Mouse (Mus musculus) ES-Bruce4 (cell line): ENCODE measurements at regions not wholly inside any gene's neighbourhood (a gene's known extent, or its start where the extent isn't known, plus 50 kb on each side); places are given as distances from the start of the nearest gene placed in this dataset.

Experiments used
- H3K27ac ChIP-seq: 2 replicates; pipeline ENCODE4 v1.5.1; 2012; ENCODE audit warnings: low read length, inconsistent platforms; ENCODE audit not compliant: insufficient read depth
- H3K27me3 ChIP-seq: 2 replicates; pipeline ENCODE4 v1.6.1; 2012; ENCODE audit warnings: mild to moderate bottlenecking, low read length, inconsistent platforms; ENCODE audit not compliant: control insufficient read depth, poor library complexity, insufficient read depth, severe bottlenecking
- H3K36me3 ChIP-seq: 2 replicates; pipeline ENCODE4 v1.6.1; 2012; ENCODE audit warnings: inconsistent platforms, mild to moderate bottlenecking, low read length, moderate library complexity; ENCODE audit not compliant: control insufficient read depth, poor library complexity, insufficient read depth, severe bottlenecking
- H3K4me1 ChIP-seq: one replicate; pipeline ENCODE4 v1.8.1; 2011; ENCODE audit warnings: low read length; ENCODE audit not compliant: control insufficient read depth, insufficient read depth
- H3K4me3 ChIP-seq: 2 replicates; pipeline ENCODE4 v1.5.1; 2011; ENCODE audit warnings: low read depth, mild to moderate bottlenecking, low read length
- H3K9ac ChIP-seq: 2 replicates; pipeline ENCODE4 v1.6.1; 2012; ENCODE audit warnings: low read depth, mild to moderate bottlenecking, inconsistent platforms; ENCODE audit not compliant: poor library complexity, severe bottlenecking
- H3K9me3 ChIP-seq: replicated peaks from 2 replicates; pipeline ENCODE4 v1.6.1; 2012; ENCODE audit warnings: mild to moderate bottlenecking, low read length, inconsistent platforms; ENCODE audit not compliant: control insufficient read depth, poor library complexity, insufficient read depth, severe bottlenecking
- CTCF ChIP-seq: IDR thresholded peaks from one replicate; pipeline ENCODE4 v1.8.1; 2011; ENCODE audit warnings: low read depth, low read length
- EP300 ChIP-seq: IDR thresholded peaks from 2 replicates; pipeline ENCODE4 v1.6.1; 2011; ENCODE audit warnings: low read depth, low read length; ENCODE audit not compliant: insufficient read depth
- POLR2A ChIP-seq: IDR thresholded peaks from one replicate; pipeline ENCODE4 v1.8.1; 2011; ENCODE audit warnings: low read length; ENCODE audit not compliant: insufficient read depth

DNA sequence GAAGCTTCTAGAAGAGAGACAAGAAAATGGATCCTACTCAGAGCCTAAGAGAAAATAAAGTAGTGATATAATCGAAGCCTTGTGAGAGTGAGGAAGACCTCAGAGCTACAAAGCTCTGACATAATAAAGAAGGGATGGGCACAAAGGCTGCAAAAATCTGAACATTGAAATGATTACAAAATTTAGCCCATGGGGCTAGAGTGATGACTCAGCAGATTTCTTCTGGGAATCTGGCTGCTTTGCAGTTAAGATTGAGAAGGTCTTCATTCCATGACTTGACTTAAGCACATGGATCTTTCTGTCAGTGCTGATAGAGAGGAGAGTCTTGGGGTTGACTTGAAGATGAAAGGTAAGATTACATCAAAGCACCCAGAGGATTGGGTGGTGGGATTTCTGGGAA, 633.3 kb upstream of the Gm19410 start:
- H3K4me3 ChIP-seq = no peak overlapping the region
- H3K36me3 ChIP-seq = no peaks in the 10 kb centered on the region
- no peak overlapping the region for H3K27ac ChIP-seq
- peaks cover 3% of the 10 kb centered on the region for H3K4me1 ChIP-seq
- H3K9ac ChIP-seq = no peak overlapping the region
- no peak for TF ChIP-seq EP300
- no peak for TF ChIP-seq CTCF
- no peak for TF ChIP-seq POLR2A
- H3K27me3 ChIP-seq = no peaks in the 10 kb centered on the region; the same call in 1 of the 2 replicates
- H3K9me3 ChIP-seq = no peaks in the 10 kb centered on the region

DNA sequence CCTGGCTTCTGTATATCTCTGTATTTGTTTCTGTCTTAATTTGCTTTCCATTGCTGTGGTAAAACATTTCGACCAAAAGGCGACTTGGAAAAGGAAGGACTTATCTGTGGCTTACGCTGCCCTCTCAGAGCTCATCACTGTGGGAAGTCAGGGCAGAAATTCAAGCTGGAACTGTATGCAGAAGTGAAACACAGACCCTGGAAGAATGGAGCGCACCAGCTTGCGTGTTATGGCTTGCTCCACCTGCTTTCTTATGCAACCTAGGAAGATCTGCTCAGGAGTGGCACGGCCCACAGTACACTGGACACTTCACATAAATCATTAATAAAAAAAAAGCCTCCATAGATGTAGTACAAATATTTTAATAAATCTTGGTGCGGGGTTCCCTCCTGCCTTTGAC, 630.0 kb upstream of the Gm19410 start:
- Histone ChIP-seq H3K9me3 (no peaks in the 10 kb centered on the region), H3K9ac (no peak overlapping the region), H3K4me3 (no peak overlapping the region), H3K4me1 (peaks cover 5% of the 10 kb centered on the region), H3K36me3 (no peaks in the 10 kb centered on the region), H3K27ac (no peak overlapping the region), H3K27me3 (no peaks in the 10 kb centered on the region; the same call in 1 of the 2 replicates)
- TF ChIP-seq CTCF = no peak
- no peak for TF ChIP-seq EP300
- no peak for TF ChIP-seq POLR2A

DNA sequence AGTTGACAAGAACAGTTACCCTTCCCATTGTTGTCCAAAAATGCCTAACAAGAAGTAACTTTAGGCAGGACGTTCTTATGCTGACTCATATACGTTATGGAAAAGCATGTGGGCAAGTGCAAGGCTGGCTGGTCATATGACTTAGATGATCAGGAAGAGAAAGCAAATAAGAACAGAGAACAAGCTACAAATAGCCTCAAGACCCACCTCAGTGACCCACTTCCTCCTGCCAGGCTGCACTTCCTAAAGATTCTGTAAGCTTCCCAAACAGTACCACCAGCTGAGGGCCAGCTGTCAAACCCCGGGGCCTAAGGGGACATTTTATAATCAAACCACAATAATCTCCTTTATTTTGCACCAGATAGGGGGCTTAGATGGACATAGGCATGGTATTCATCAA, 628.9 kb upstream of the Gm19410 start:
- Histone ChIP-seq H3K9ac (no peak overlapping the region), H3K27me3 (no peaks in the 10 kb centered on the region; the same call in 1 of the 2 replicates), H3K4me1 (peaks cover 5% of the 10 kb centered on the region), H3K27ac (no peak overlapping the region), H3K4me3 (no peak overlapping the region), H3K9me3 (no peaks in the 10 kb centered on the region), H3K36me3 (no peaks in the 10 kb centered on the region)
- TF ChIP-seq POLR2A (no peak), CTCF (no peak), EP300 (no peak)

DNA sequence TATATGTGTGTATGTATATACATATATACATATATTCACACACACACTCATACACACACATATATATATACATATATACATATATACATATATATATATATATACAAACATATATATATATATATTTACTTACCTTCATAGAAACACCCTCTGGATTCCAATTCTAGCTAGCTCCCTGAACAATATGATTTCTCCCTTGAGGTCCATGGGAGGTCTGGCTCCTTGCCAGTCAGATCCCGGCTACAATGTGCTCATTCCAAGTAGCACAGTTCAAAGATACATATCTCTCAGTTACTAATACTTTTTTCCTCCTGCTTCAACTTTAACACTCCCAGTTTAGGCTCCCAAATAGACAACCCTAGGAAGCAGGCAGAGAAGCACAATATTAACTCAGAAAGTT, 624.8 kb upstream of the Gm19410 start:
- peaks cover 10% of the 10 kb centered on the region for H3K4me1 ChIP-seq
- no peak for TF ChIP-seq CTCF
- TF ChIP-seq POLR2A = no peak
- TF ChIP-seq EP300 = no peak
- H3K36me3 ChIP-seq = no peaks in the 10 kb centered on the region
- no peak overlapping the region for H3K27ac ChIP-seq
- H3K9ac ChIP-seq = no peak overlapping the region
- no peaks in the 10 kb centered on the region for H3K27me3 ChIP-seq
- H3K4me3 ChIP-seq = no peak overlapping the region
- H3K9me3 ChIP-seq = no peaks in the 10 kb centered on the region

DNA sequence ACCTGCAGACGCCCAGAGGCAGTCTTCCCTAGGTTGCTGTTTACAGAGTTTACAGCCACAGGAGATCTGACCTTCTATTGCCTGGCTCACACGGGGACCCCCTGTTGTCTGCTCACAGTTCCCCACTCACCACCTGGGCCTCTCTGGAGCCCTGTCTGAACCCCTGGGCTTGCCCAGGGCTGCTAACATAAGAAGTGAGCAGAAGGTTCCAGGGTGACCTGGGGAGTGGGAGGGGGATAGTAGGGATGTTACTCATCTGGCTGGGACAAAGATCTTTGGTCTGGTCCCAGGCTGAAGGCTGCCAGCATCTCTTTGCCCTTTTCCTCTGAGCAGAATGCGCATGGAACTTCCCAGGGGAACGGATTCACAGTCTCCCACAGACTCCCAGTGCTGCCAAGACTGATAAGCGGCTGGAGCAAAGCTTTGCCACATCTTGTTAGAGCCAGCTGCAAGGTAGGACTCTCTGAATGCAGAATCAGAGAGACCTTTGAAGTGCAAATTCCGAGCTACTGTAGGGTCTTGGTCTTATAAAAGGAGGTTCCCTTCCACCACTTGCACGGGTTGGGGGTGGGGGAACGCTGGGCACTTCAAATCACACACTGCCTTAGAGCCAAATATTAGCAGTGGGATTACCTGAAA, 622.5 kb upstream of the Gm19410 start:
- Histone ChIP-seq H3K9me3 (no peaks in the 10 kb centered on the region), H3K9ac (no peak overlapping the region), H3K4me3 (no peak overlapping the region), H3K4me1 (peaks cover 5% of the 10 kb centered on the region), H3K36me3 (no peaks in the 10 kb centered on the region), H3K27ac (no peak overlapping the region), H3K27me3 (no peaks in the 10 kb centered on the region)
- TF ChIP-seq POLR2A (no peak), CTCF (no peak), EP300 (no peak; the same call in 1 of the 2 replicates)

DNA sequence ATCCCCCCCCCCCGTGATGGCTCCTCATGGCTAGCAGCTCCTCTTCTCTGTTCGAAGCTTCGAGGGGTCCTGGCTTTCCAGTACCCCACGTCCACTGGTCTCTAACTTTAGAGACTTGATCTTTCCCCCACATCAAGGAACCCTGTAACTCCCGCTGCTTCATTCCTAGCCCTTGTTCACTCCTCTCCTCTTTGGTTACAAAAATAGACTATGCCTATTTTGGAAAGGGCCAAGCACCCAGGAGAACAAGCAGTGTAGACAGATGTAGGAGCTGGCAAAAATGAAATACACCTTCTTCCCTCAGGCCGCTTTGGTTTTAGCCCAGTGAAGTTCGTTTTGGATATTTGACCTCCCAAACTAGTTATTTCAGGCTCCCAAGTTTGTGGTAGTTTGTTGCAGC, 621.9 kb upstream of the Gm19410 start:
- H3K4me1 ChIP-seq = peaks cover 5% of the 10 kb centered on the region
- no peak overlapping the region for H3K27ac ChIP-seq
- H3K9me3 ChIP-seq = no peaks in the 10 kb centered on the region
- H3K27me3 ChIP-seq = no peaks in the 10 kb centered on the region
- TF ChIP-seq EP300 (no peak), POLR2A (no peak), CTCF (no peak)
- no peak overlapping the region for H3K9ac ChIP-seq
- no peak overlapping the region for H3K4me3 ChIP-seq
- no peaks in the 10 kb centered on the region for H3K36me3 ChIP-seq
